Mouse (Mus musculus) cortical plate, adult 2 months (tissue): ENCODE measurements at regions not wholly inside any gene's neighbourhood (a gene's known extent, or its start where the extent isn't known, plus 50 kb on each side); places are given as distances from the start of the nearest gene placed in this dataset.

Experiments
- CTCF ChIP-seq: fragments of 200-500 bp; IDR thresholded peaks from 2 replicates; pipeline ENCODE4 v1.5.1; 2011; ENCODE audit warnings: mild to moderate bottlenecking, control low read depth, low read length; ENCODE audit not compliant: insufficient read depth; ENCODE audit errors: extremely low read depth
- POLR2A ChIP-seq: fragments of 200-500 bp; IDR thresholded peaks from 2 replicates; pipeline ENCODE4 v1.6.1; 2011; ENCODE audit warnings: mild to moderate bottlenecking, low read length, control low read depth; ENCODE audit not compliant: insufficient read depth; ENCODE audit errors: extremely low read depth

DNA sequence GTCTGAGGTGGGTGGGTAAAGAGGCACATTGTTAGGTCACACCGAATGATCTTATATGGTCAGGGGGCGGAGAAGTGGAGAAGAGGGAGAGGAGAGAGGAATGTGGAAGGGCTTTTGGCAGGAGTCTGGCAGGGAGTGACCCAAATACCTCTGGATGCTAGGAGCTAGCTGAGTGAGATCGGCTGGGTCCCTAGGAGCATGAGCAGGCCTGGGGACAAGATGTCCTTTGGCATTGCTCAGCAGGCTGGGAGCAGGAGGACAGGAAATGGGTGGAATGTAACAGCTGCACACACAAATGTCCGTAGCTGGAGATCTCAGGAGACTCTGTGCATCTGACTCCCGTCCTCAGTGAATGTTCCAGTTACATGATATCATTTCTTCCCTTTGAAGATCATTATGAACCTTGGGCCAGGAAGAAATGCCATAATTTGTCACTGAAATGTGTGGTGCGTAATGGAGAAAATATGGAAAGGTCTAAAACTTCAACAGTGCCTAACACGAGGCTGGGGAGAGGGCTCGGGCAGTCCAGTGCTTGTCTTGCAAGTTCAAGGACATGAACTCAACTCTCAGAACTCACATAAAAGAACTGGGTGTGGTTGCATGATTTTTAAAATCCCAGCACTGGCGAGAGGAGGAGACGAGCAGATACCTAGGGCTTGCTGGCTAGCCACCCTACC, 59.6 kb upstream of the Zfp366 start:
- TF ChIP-seq CTCF (no peak), POLR2A (no peak)
